Mouse (Mus musculus): ENCODE results near the gene Camta2.

Camta2 gene

DNA sequence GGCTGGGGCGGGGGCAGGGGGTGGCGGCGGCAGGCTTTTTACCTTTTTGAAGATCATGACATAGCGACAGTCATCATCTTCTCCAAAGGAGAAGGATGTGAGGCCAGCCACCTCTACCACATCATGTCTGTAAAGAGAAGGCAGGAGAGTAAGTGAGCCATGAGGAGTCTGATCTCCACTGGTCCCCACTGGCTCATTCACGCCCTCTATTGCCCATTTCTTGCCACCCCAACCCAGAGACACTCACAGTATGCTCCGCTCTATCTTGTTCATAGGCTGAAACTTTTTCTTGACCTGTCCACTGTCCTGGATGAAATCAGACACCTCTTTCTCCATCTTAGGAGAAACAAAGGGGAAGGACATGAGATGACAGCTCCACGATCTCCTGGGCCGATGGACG lies 23.2 kb downstream of the Camta2 start:
- ATAC-seq (ENCODE audit: low TSS enrichment) = no peak

DNA sequence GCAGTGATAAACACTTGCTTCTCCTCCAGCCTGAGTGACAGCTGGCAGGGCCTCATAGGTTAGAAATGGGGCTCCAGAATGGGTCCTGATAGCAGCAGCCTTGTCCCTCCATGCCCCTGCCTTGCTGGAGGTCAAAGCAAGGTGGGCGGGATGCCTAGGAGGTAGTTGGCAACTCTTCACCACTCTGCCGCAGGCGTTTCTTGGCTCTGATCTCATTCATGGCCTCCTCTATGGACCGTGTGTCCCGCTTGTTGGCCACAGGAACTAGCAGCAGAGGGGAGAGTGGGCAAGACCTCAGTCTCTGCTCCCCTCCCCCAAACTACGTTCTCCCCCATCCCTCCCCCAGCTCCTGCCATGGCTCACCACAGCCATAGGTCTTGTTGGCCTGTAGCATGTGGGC lies 23.9 kb downstream of the Camta2 start:
- no peak for ATAC-seq (ENCODE audit: low TSS enrichment)

DNA sequence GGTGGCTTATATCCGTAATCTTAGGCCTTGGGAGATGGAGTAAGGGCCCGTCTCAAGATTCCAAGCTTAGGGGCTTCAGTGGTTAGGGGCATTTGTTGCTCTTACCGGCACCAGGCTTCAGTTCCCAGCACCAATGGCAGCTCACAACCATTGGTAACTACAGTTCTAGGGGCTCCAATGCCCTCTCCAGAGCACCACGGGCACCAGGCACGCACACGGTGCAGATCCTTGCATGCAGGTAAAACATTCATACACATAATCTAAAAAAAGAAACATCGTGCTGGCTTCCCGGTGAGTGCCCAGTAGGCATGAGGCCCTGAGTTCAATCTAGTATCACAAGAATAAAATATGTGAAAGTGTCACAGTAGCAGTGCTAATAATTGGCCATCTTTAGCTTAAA lies 24.8 kb downstream of the Camta2 start:
- ATAC-seq (ENCODE audit: low TSS enrichment) = no peak

DNA sequence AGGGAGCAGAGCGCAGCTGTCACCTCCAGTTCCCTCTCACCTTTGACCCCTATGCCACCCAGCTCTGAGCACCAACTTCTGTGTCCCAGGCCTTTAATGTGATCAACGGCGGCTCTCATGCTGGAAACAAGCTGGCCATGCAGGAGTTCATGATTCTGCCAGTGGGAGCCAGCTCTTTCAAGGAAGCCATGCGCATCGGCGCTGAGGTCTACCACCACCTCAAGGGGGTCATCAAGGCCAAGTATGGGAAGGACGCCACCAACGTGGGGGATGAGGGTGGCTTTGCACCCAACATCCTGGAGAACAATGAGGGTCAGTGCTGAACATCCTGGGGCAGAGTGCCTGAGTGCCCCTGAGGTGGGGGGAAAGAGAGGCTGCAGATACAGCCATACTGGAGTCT lies 27.3 kb downstream of the Camta2 start:
- ATAC-seq (ENCODE audit: low TSS enrichment) = no peak

DNA sequence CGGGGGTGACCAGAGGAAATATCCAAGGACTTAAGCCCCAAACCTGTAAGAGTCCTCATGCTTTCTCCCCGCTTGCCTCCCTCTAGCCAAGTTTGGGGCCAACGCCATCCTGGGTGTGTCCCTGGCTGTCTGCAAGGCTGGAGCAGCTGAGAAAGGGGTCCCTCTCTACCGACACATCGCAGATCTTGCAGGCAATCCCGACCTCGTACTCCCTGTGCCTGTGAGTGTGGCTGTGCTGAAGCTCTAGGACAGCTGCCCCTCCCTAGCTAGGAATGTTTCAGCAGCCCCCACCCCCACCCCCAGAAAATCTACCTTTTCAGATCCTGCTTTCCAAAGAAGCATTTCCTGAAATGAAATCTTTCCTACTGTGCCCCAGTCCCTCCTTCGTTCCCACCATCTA lies 29.0 kb downstream of the Camta2 start:
- no peak for ATAC-seq (ENCODE audit: low TSS enrichment)

DNA sequence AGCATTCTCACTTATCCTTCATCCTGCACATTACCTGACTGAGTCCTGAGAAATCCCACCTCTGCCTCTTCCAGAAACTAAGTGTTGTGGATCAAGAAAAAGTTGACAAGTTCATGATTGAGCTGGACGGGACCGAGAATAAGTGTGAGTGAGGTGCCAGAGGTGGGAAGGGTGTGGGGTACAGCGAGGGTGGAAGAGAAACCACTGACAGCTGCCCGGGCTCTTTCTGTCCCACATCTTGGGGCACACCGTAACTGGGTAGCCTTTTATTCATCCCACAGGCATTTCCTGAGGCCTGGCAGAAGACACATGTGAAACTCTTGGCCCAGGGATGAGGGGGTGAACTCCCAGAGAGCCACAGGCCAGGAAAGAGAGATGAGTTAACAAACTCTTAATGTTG lies 29.4 kb downstream of the Camta2 start:
- ATAC-seq (ENCODE audit: low TSS enrichment) = no peak

GRCm38 (mm10) chr11:70657991-70658390 lies 29.9 kb downstream of the Camta2 start:
- no peak for ATAC-seq (ENCODE audit: low TSS enrichment)

GRCm38 (mm10) chr11:70657573-70657972 lies 30.3 kb downstream of the Camta2 start:
- ATAC-seq (ENCODE audit: low TSS enrichment) = no peak

GRCm38 (mm10) chr11:70656964-70657363 lies 30.9 kb downstream of the Camta2 start, which contains the start of gene Eno3:
Gene Eno3 (plus strand): TSS chr11:70657202.
- no peak for ATAC-seq (ENCODE audit: low TSS enrichment)

DNA sequence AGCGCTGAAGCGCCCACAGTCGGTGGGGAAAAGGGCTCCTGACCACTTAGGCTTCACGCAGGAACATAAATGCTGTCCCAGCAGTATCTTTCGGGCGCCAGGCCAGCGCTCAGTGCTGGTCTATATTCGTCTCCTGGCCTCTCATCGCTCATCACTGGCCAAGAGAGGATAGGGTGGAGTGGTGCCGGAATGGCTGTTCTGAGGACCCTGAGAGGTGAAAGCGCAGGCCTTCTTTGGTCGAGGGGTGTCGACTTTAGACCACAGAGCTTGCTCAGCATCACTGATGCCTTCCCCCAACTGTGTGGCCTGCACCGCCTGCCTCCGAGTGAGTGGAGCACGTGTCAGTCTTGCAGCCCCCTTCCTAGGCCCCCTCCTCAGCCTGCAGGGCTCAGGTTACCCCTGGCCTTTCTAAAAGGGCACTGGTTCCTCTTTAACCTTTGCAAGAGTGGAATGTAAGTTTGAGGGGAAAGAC lies 31.4 kb downstream of the Camta2 start:
- ATAC-seq (ENCODE audit: low TSS enrichment) = no peak

DNA sequence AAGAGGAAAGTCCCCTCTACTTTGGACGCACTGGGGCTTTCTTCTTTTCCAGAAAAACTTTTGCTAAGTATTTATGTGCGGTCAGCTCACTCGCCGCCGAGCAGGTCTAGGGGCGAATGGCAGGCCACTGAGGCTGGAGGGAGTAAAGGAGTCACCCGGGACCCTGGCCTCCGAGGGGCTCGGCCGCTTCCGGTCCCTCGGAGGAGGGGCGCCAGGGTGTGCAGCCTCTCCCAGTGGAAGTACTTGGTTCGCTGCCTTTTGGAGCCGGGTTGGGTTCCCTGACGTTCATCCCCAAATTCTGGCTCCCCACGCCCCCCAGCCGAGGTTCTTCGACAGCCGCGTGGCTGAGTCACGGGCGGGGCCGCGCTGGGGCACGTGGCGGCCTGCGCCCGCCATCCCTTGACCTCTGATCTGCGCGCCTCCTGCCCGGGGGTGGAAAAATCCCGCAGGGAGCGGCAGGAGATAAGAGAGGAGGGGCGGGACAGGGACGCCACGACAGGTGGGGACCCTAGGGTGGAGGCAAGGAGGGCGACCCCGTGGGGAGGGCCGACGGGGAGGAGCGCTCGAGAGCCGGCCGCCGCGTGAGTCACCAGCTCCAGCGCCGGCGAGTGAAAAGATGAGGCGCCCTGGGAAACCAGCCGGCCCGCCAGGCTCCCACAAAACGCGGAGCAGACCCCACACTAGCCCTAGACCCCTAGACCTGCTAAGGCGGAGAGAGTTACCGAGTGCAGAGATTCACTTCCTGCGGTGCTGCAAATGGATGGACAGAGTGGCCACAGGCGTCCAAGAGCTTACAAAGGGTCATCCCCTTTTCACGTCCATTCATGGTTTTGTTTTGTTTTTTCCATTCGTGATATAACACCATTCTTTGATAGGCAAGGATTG lies 32.1 kb downstream of the Camta2 start:
- ATAC-seq (ENCODE audit: low TSS enrichment) = no peak

DNA sequence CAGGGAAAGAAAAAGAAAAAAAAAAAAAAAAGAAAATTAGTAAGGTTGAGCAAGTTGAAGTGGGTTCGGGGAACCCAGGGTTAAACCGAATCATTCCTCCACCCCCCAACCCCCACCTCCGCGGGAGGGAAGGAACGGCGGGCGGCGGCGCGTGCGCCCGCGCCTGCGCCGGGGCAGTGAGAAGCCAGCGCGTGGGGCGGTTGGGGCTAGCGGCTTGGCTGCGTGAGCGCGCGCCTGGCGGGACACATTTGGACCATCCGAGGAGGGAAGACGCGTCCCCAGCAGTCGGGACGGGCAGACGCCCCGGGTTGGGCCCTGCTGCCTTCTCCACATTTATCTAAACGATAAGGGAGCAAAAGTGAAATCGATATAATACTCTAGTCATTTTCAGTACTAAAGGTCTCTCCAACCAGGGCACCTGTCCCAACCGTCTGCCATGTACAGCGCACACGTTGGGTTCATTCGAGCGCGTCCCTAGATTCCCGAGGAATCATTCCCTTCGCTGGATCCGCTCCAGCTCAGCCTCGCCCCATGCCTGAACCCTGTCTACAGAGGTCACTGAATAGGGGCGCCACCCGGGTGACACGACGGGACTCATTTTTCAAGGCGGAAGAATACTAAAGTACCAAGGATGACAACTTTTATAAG lies 32.9 kb downstream of the Camta2 start:
- ATAC-seq (ENCODE audit: low TSS enrichment) = peak; percentile 58

DNA sequence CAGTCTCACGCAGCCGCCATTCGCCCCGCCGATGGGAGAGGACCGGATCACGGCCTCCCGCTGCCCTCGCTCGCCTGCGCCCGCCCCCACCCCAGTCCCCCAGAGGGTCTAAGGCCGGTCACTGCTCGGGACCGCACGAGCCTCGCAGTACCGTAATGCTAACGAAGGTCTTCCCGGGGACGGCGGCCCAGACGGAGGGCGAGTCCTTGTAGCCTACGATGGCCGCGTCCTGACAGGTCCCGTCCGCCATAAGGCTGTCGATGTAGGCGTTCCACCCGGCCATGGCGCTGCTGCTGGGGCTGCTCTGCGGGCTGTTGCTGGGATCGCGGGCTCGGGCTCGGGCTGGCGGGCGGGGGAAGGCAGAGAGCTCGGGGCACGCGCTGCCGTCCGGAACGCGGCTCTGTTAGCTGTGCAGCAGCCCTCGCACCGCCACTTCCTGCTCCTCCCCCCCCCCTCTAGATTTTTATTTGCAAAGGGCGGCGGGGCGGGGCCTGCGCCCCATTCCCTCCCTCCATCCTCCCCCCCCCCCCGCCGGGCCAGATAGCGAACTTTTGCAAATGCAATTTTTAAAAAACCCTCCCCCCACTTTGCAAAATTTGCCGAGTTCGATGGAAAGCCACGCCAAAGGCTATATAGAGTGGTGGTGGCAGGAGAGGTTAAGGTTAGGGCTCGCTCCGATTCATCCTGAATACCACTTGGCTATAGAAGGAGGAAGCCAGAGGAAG lies 33.5 kb downstream of the Camta2 start, which contains the start of gene Pfn1:
TSS of gene Pfn1 (minus strand) at position 447 of the 725 bp plus-strand sequence.
- peak; percentile 65 for ATAC-seq (ENCODE audit: low TSS enrichment)

DNA sequence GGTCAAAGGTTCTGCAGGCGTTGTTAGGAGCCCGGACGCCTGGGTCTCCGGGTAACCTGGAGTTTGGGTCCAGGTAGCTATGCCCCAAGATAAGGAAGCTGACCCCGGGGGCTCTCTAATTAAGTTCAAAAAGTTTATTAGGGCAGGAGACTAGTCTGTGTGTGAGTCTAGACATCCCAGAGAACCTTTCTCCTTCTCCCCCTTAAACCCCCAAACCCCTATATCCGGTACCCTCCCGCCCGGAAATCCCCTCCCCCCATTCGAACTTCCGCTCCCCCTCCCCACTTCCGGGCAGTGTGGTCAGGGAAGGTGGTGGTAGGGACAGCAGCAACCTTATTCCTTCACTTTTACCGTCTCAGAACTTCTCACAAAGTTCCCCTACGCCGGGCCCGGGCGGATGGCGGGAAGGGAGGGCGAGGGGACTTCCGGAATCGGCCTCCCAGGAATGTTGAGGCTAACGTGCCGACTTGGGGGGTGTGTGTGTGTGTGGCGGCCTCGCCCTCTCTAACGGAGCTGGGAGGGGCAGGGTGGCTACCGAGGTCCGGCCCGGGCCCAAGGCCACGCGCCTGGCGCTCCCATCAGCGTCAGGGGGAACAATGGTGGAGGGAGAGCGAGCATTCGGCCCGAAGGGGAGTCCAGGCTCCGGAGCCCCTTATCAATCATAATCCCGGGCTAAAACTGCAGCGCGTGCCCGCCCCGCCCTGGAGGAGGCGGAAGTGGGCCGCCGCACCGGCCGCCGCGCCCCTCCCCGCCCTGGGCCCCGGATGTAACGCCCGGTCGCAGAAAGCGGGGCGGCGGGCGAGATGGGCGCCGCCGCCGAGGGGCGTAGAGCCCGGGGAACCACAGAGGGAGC lies 34.3 kb downstream of the Camta2 start:
- ATAC-seq (ENCODE audit: low TSS enrichment) = peak; percentile 10; the same call in 1 of the 2 replicates

DNA sequence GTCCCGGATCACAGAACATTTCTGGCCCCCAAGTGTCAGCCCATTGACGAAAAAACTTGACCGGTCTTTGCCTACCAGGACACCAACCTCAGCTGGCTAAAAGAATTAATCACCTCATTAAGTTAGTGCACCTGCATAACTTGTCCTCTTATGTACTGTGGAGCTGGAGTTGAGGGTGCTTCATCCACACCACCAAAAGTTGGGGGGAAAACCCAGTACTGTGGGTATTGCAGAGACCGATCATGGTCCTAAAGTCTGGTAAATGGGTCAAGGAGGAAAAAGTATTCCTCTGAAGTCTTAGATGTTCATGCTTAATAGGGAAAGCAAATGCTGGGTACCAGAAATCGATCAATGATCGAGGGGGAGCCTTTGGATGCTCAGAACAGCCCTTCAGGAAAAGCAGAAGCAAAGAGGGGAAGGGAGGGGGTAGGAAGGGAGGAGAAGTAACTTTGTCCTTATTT lies 35.0 kb downstream of the Camta2 start:
- no peak for ATAC-seq (ENCODE audit: low TSS enrichment)

- ATAC-seq (ENCODE audit: low TSS enrichment) = no peak
Observed at GRCm38 (mm10) chr11:70652029-70652883, 35.6 kb downstream of the Camta2 start.

GRCm38 (mm10) chr11:70651391-70651790 lies 36.5 kb downstream of the Camta2 start:
- ATAC-seq (ENCODE audit: low TSS enrichment) = no peak

- no peak for ATAC-seq (ENCODE audit: low TSS enrichment)
Observed at GRCm38 (mm10) chr11:70650322-70651175, 37.4 kb downstream of the Camta2 start.

DNA sequence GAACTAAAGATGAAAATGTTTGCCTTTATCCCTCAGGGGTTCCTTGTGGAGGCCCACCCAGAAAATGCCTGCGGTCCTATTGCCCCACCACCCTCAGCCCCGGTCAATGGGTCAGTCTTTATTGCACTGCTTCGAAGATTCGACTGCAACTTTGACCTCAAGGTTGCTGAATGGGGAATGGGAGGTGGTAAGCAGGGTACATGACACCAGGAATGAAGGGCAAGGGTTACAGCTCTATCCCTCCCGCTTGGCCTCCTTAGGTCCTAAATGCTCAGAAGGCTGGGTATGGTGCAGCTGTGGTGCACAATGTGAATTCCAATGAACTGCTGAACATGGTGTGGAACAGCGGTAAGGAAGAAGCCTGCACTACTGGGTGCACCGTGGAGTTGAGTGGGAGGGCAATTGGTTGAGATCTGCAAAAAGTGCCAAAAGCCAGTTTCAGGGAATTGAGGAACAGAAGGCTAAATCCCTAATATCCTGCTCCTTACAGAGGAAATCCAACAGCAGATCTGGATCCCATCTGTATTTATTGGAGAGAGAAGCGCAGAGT lies 38.6 kb downstream of the Camta2 start:
- no peak for ATAC-seq (ENCODE audit: low TSS enrichment)
